Mouse (Mus musculus) C2C12 (cell line): ENCODE results near the gene Ube2l3.
"Not testable (repeated sequence)": the region's sequence is repeated elsewhere in the genome, so short reads cannot be mapped to it uniquely, and the experiment has no call there.

Source experiments
- CTCF ChIP-seq: IDR thresholded peaks from one replicate; pipeline ENCODE4 v1.5.1; 2011; ENCODE audit not compliant: control insufficient read depth, insufficient read depth, insufficient read length
- MAX ChIP-seq: IDR thresholded peaks from one replicate; pipeline ENCODE4 v1.6.1; 2011; ENCODE audit warnings: mild to moderate bottlenecking, control low read depth
- MYOD1 ChIP-seq: IDR thresholded peaks from one replicate; pipeline ENCODE4 v1.6.1; 2011; ENCODE audit warnings: low read depth; ENCODE audit not compliant: control insufficient read depth, insufficient read length
- MYOG ChIP-seq: IDR thresholded peaks from one replicate; pipeline ENCODE4 v1.6.1; 2011; ENCODE audit not compliant: control insufficient read depth, insufficient read length; ENCODE audit errors: extremely low read depth
- USF1 ChIP-seq: IDR thresholded peaks from one replicate; pipeline ENCODE4 v1.6.1; 2011; ENCODE audit warnings: low read depth, mild to moderate bottlenecking, control low read depth, moderate library complexity

DNA sequence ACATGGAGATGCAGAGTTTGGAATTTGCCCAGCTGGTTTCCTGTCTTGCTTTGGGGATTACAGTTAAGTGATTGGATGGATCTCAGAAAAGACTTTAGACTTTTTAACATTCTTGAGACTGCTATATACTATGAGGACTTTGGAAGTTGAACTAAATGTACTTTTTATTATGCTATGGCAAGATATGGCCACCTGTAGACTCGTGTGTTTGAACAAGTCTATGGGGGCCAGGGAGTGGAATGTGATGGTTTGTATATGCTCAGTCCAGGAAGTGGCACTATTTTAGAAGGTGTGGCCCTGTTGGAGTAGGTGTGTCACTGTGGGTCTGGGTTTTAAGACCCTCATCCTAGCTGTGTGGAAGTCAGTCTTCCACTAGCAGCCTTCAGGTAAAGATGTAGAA is 37.0 kb downstream of the Ube2l3 start:
- not testable (repeated sequence) for TF ChIP-seq USF1, CTCF, MYOD1, MAX, MYOG
